ENCODE assay signal across 8 mouse cellular contexts in the genomic region with DNA sequence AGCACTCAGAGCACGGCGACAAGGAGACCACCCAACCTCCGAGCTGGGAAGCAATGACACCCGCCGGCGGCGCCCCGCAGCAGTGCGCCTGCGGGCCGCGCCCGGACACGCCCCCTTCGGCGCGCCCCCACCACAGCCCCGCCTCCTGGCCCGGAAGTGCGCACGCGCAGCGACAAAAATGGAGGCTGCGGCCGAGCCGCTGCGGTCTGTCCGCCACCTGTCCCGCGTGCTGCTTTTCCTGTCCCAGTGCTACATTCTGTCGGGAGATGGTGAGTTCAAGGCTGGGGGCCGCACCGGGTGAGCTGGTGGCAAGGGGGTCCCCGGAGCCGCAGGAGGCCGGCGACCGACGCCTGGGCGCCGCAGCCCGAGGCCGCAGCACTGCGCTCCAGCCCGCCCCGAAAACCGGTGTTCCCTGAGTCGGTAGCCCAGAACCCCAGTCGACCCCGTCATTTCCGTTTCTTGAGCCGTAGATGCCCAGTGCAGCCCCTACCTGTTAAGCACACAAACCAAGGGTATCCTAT. TPM values are rescaled to one million over a fixed set of nuclear protein-coding genes. Genes with fewer than 3 reads are reported as not detected.
DNase-seq lines count a peak whose midpoint lies in the region; ATAC-seq lines count a peak whose summit lies in the region.

No protein-coding gene starts in this region.

- peak; percentile 95 for ATAC-seq in intestine, embryonic 16.5 days

- H3K4me1 ChIP-seq in intestine, embryonic 16.5 days (ENCODE audit: control insufficient read depth, insufficient read depth, low read length), result peaks cover 20% of the 10 kb centered on the region

- peak overlapping the region; percentile 87 for H3K9ac ChIP-seq in intestine, embryonic 16.5 days (ENCODE audit: low read depth, low read length)

- WGBS in intestine, embryonic 16.5 days, result 2% methylated on average over 51 of the region's 52 CpGs

- intact Hi-C loops in left cerebral cortex, postnatal 25 days (cut with DNase I), result no loop called here

- peak; percentile 69 for DNase-seq in adrenal gland, adult 8-10 months
- DNase-seq in embryo, embryonic 11.5 days (ENCODE audit: low read depth, low spot score), result peak; percentile 75
- peak; percentile 83 to 88 for DNase-seq in gastrocnemius, postnatal 4 days (ENCODE audit: low spot score in 2 of 2)
- peak; percentile 85 to 87 for DNase-seq in left cerebral cortex, postnatal 25 days (ENCODE audit: low spot score in 2 of 2)
- peak; percentile 90 for DNase-seq in mesoderm, embryonic 11.5 days (ENCODE audit: low read depth, low spot score)
- peak; percentile 92 for DNase-seq in right cerebral cortex, postnatal 25 days
- peak; percentile 86 for DNase-seq in urinary bladder, postnatal 36 days (ENCODE audit: low spot score in 2 of 2)

- H3K27ac ChIP-seq in intestine, embryonic 16.5 days (ENCODE audit: low read length), result peak overlapping the region; percentile 76

- no peaks in the 10 kb centered on the region for H3K27me3 ChIP-seq in intestine, embryonic 16.5 days (replicated peaks; ENCODE audit: control insufficient read depth, insufficient read depth, low read length)

- H3K9me3 ChIP-seq in intestine, embryonic 16.5 days (ENCODE audit: control insufficient read depth, low read length), result no peaks in the 10 kb centered on the region

- peaks cover 8% of the 10 kb centered on the region; the same call in 1 of the 2 replicates for H3K36me3 ChIP-seq in intestine, embryonic 16.5 days (ENCODE audit: control insufficient read depth, insufficient read depth, low read length)

- peak overlapping the region; percentile 90 for H3K4me3 ChIP-seq in intestine, embryonic 16.5 days (ENCODE audit: low read length)

- peak overlapping the region; percentile 79 for H3K4me2 ChIP-seq in intestine, embryonic 16.5 days (ENCODE audit: low read depth, low read length)

RNA-seq across cellular contexts. Expression of a gene that starts 2.4 kb away (rescaled TPM):
- 10 to 100 TPM; 66.8 to 77.9 (median 68.9) TPM for total RNA-seq in adrenal gland, adult 8-10 months (2022)
- 10 to 100 TPM; 16.2 to 22.0 TPM for total RNA-seq in gastrocnemius, postnatal 4 days (2021)
- polyA plus RNA-seq in intestine, embryonic 16.5 days (2015; fragmentation: Nextera tagmentation; extraction: Ambion mirVana), result 78.0 and 87.3 TPM in 2 replicates
- 10 to 100 TPM; 50.2 to 59.7 TPM for total RNA-seq in left cerebral cortex, postnatal 25 days (2021)

RNA-seq across cellular contexts. Expression of a gene that starts 48.7 kb away (rescaled TPM):
- 10 to 100 TPM; 17.5 to 21.3 (median 18.7) TPM for total RNA-seq in adrenal gland, adult 8-10 months (2022)
- total RNA-seq in gastrocnemius, postnatal 4 days (2021), result 10 to 100 TPM; 38.1 to 44.6 TPM
- 5.9 and 6.6 TPM in 2 replicates for polyA plus RNA-seq in intestine, embryonic 16.5 days (2015; fragmentation: Nextera tagmentation; extraction: Ambion mirVana)
- 10 to 100 TPM; 43.4 to 46.0 TPM for total RNA-seq in left cerebral cortex, postnatal 25 days (2021)

Comparison
In these comparisons a context has a peak if more than half of its experiments do, and no peak if none do; other contexts are left out.
1. Peak in every context shown above with its lines: DNase-seq, ATAC-seq, H3K4me3 ChIP-seq and H3K27ac ChIP-seq.